Mouse (Mus musculus): Measurements from ENCODE around the gene Gm20388. TPM values are rescaled to one million over a fixed set of nuclear protein-coding genes. Genes with fewer than 3 reads are reported as not detected.

The Gm20388 gene
- total RNA-seq, 4 experiments from 2014 or later, result 0.17 to 15.1 (median 6.6) TPM

GRCm38 (mm10) chr8:124212148-124212547 is 4301.5 kb downstream of the Gm20388 start:
- DNase-seq (ENCODE audit: low spot score in 2 of 2), result no peak

- no peak for DNase-seq (ENCODE audit: low spot score in 2 of 2)
These were observed 4306.3 kb downstream of the Gm20388 start for GRCm38 (mm10) chr8:124216951-124217350.

- no peak for DNase-seq (ENCODE audit: low spot score in 2 of 2)
These were observed 4319.2 kb downstream of the Gm20388 start for GRCm38 (mm10) chr8:124229883-124230282.

GRCm38 (mm10) chr8:124230496-124231175 is 4320.0 kb downstream of the Gm20388 start:
- DNase-seq (ENCODE audit: low spot score in 2 of 2), result no peak

- DNase-seq (ENCODE audit: low spot score in 2 of 2), result peak; percentile 79 to 88
These were observed 4320.5 kb downstream of the Gm20388 start, which contains the start of gene Galnt2 for GRCm38 (mm10) chr8:124231176-124231484. Gene Galnt2, plus strand, starts transcription at chr8:124231391.

GRCm38 (mm10) chr8:124231485-124232279 is 4321.0 kb downstream of the Gm20388 start:
- peak in 1 of 2 experiments; percentile 40 for DNase-seq (ENCODE audit: low spot score in 2 of 2)

- no peak for DNase-seq (ENCODE audit: low spot score in 2 of 2)
These were observed 4321.6 kb downstream of the Gm20388 start for GRCm38 (mm10) chr8:124232280-124232600.

GRCm38 (mm10) chr8:124234496-124234895 is 4323.9 kb downstream of the Gm20388 start:
- DNase-seq (ENCODE audit: low spot score in 2 of 2), result no peak

GRCm38 (mm10) chr8:124235536-124235935 is 4324.9 kb downstream of the Gm20388 start:
- DNase-seq (ENCODE audit: low spot score in 2 of 2), result no peak

- DNase-seq (ENCODE audit: low spot score in 2 of 2), result no peak
These were observed 4328.7 kb downstream of the Gm20388 start for GRCm38 (mm10) chr8:124239350-124239749.

GRCm38 (mm10) chr8:124240932-124241331 is 4330.3 kb downstream of the Gm20388 start:
- no peak for DNase-seq (ENCODE audit: low spot score in 2 of 2)

GRCm38 (mm10) chr8:124242208-124242607 is 4331.6 kb downstream of the Gm20388 start:
- DNase-seq (ENCODE audit: low spot score in 2 of 2), result no peak

GRCm38 (mm10) chr8:124242913-124243312 is 4332.3 kb downstream of the Gm20388 start:
- no peak for DNase-seq (ENCODE audit: low spot score in 2 of 2)

- no peak for DNase-seq (ENCODE audit: low spot score in 2 of 2)
These were observed 4336.9 kb downstream of the Gm20388 start for GRCm38 (mm10) chr8:124247581-124247980.

- no peak for DNase-seq (ENCODE audit: low spot score in 2 of 2)
These were observed 4338.0 kb downstream of the Gm20388 start for GRCm38 (mm10) chr8:124248688-124249087.

GRCm38 (mm10) chr8:124250255-124250654 is 4339.6 kb downstream of the Gm20388 start:
- no peak for DNase-seq (ENCODE audit: low spot score in 2 of 2)

- DNase-seq (ENCODE audit: low spot score in 2 of 2), result no peak
These were observed 4340.1 kb downstream of the Gm20388 start for GRCm38 (mm10) chr8:124250785-124251184.

GRCm38 (mm10) chr8:124252533-124252950 is 4341.9 kb downstream of the Gm20388 start:
- DNase-seq (ENCODE audit: low spot score in 2 of 2), result peak in 1 of 2 experiments; percentile 40

- DNase-seq (ENCODE audit: low spot score in 2 of 2), result no peak
These were observed 4343.3 kb downstream of the Gm20388 start for GRCm38 (mm10) chr8:124253939-124254338.

GRCm38 (mm10) chr8:124256841-124257240 is 4346.2 kb downstream of the Gm20388 start:
- DNase-seq (ENCODE audit: low spot score in 2 of 2), result no peak

- DNase-seq (ENCODE audit: low spot score in 2 of 2), result peak; percentile 40 to 68
These were observed 4346.7 kb downstream of the Gm20388 start for GRCm38 (mm10) chr8:124257363-124257762.

GRCm38 (mm10) chr8:124259146-124259545 is 4348.5 kb downstream of the Gm20388 start:
- no peak for DNase-seq (ENCODE audit: low spot score in 2 of 2)

GRCm38 (mm10) chr8:124259925-124260324 is 4349.3 kb downstream of the Gm20388 start:
- DNase-seq (ENCODE audit: low spot score in 2 of 2), result no peak
